Mouse (Mus musculus) mesoderm, embryonic 11.5 days (tissue): ENCODE data around the gene Platr25.
"Not testable (repeated sequence)": the region's sequence is repeated elsewhere in the genome, so short reads cannot be mapped to it uniquely, and the experiment has no call there.

ENCODE experiments used
- DNase-seq: peaks from one replicate; pipeline ENCODE4 v3.0.0-alpha.2; 2012; ENCODE audit warnings: low read depth, low spot score

Platr25 gene

GRCm38 (mm10) chr13:62760432-62761415 lies at the start of gene Platr25:
TSS of gene Platr25 (minus strand) at chr13:62760709.
- peak; percentile 77 for DNase-seq

- not testable (repeated sequence) for DNase-seq
These were observed 47.5 kb upstream of the Platr25 start for GRCm38 (mm10) chr13:62807981-62808380.

GRCm38 (mm10) chr13:62786135-62786493 lies 25.6 kb upstream of the Platr25 start:
- not testable (repeated sequence) for DNase-seq

- DNase-seq, result peak; percentile 22
These were observed 25.0 kb upstream of the Platr25 start, which contains the start of gene Gm5141 for GRCm38 (mm10) chr13:62785199-62786134. TSS of gene Gm5141 (minus strand) at chr13:62785808.

- DNase-seq, result peak; percentile 44
These were observed 3.3 kb upstream of the Platr25 start for GRCm38 (mm10) chr13:62763806-62764205.

GRCm38 (mm10) chr13:62733322-62733721 lies 27.2 kb downstream of the Platr25 start:
- DNase-seq, result no peak

GRCm38 (mm10) chr13:62712611-62713010 lies 47.9 kb downstream of the Platr25 start:
- DNase-seq, result not testable (repeated sequence)

- not testable (repeated sequence) for DNase-seq
These were observed 75.2 kb downstream of the Platr25 start for GRCm38 (mm10) chr13:62685287-62685648.

GRCm38 (mm10) chr13:62684608-62685286 lies 75.8 kb downstream of the Platr25 start:
- peak; percentile 25 for DNase-seq

GRCm38 (mm10) chr13:62653369-62653743 lies 107.2 kb downstream of the Platr25 start:
- DNase-seq, result no peak

- DNase-seq, result peak; percentile 84
These were observed 107.7 kb downstream of the Platr25 start for GRCm38 (mm10) chr13:62652681-62653368.

- DNase-seq, result peak; percentile 64
These were observed 133.4 kb downstream of the Platr25 start for GRCm38 (mm10) chr13:62627071-62627470.

GRCm38 (mm10) chr13:62624277-62624665 lies 136.2 kb downstream of the Platr25 start:
- peak; percentile 2 for DNase-seq

- peak; percentile 86 for DNase-seq
These were observed 136.8 kb downstream of the Platr25 start, which contains the start of gene 6720489N17Rik for GRCm38 (mm10) chr13:62623577-62624276. TSS of gene 6720489N17Rik (minus strand) at chr13:62624182.
